Mouse (Mus musculus) myocyte (in vitro differentiated cells): Measurements from ENCODE around the gene Txndc17.

Source experiments
- CEBPB ChIP-seq: IDR thresholded peaks from 2 replicates; pipeline ENCODE4 v1.6.1; 2011; ENCODE audit warnings: mild to moderate bottlenecking, moderate library complexity; ENCODE audit not compliant: poor library complexity, insufficient read depth, severe bottlenecking
- E2F4 ChIP-seq: IDR thresholded peaks from one replicate; pipeline ENCODE4 v1.6.1; 2011; ENCODE audit warnings: mild to moderate bottlenecking, control low read depth, moderate library complexity; ENCODE audit not compliant: insufficient read depth
- MAX ChIP-seq: IDR thresholded peaks from one replicate; pipeline ENCODE4 v1.6.1; 2011; ENCODE audit warnings: low read depth, mild to moderate bottlenecking, control low read depth
- MYOD1 ChIP-seq, 3 experiments: IDR thresholded peaks; one replicate each; pipeline ENCODE4 v1.6.1; 2011; ENCODE audit warnings: control low read depth in 2 of 3, low read depth in 2 of 3, mild to moderate bottlenecking in 2 of 3, moderate library complexity in 1 of 3; ENCODE audit not compliant: insufficient read length in 2 of 3, control insufficient read depth in 1 of 3
- MYOG ChIP-seq, 3 experiments: IDR thresholded peaks; one replicate each; pipeline ENCODE4 v1.6.1; 2011; ENCODE audit warnings: control low read depth in 2 of 3, low read depth in 2 of 3, mild to moderate bottlenecking in 2 of 3; ENCODE audit not compliant: insufficient read length in 2 of 3, control insufficient read depth in 1 of 3, insufficient read depth in 1 of 3
- POLR2A ChIP-seq: IDR thresholded peaks from one replicate; pipeline ENCODE4 v1.6.1; 2011; ENCODE audit warnings: low read depth, mild to moderate bottlenecking, control low read depth, moderate library complexity; ENCODE audit not compliant: insufficient read length
- POLR2AphosphoS2 ChIP-seq: IDR thresholded peaks from one replicate; pipeline ENCODE4 v1.6.1; 2011; ENCODE audit warnings: low read depth, control low read depth; ENCODE audit not compliant: insufficient read length
- REST ChIP-seq: IDR thresholded peaks from one replicate; pipeline ENCODE4 v1.6.1; 2011; ENCODE audit warnings: mild to moderate bottlenecking, control low read depth, moderate library complexity; ENCODE audit not compliant: insufficient read depth, insufficient read length
- SRF ChIP-seq: IDR thresholded peaks from one replicate; pipeline ENCODE4 v1.6.1; 2011; ENCODE audit warnings: low read depth; ENCODE audit not compliant: control insufficient read depth, insufficient read length
- TCF12 ChIP-seq: IDR thresholded peaks from one replicate; pipeline ENCODE4 v1.6.1; 2011; ENCODE audit warnings: mild to moderate bottlenecking, control low read depth; ENCODE audit not compliant: poor library complexity, insufficient read depth, severe bottlenecking
- TCF3 ChIP-seq: IDR thresholded peaks from one replicate; pipeline ENCODE4 v1.6.1; 2011; ENCODE audit warnings: low read depth, control low read depth; ENCODE audit not compliant: insufficient read length
- USF1 ChIP-seq: IDR thresholded peaks from one replicate; pipeline ENCODE4 v1.6.1; 2011; ENCODE audit warnings: low read depth, mild to moderate bottlenecking, control low read depth, moderate library complexity

- TF ChIP-seq CEBPB, result no peak
- TF ChIP-seq TCF12, result no peak
- no peak for TF ChIP-seq TCF3
- TF ChIP-seq POLR2A, result no peak
- TF ChIP-seq REST, result no peak
- no peak for TF ChIP-seq MAX
- TF ChIP-seq USF1, result no peak
- TF ChIP-seq POLR2AphosphoS2, result no peak
- TF ChIP-seq MYOG (IDR thresholded peaks at IDR 0.05; ENCODE audit: control insufficient read depth in 1 of 3, insufficient read depth in 1 of 3, insufficient read length in 2 of 3, low read depth in 2 of 3), result no peak
- TF ChIP-seq E2F4, result no peak
- TF ChIP-seq MYOD1 (IDR thresholded peaks at IDR 0.05; ENCODE audit: control insufficient read depth in 1 of 3, insufficient read length in 2 of 3, low read depth in 2 of 3), result no peak
- TF ChIP-seq SRF, result no peak
Observed at GRCm38 (mm10) chr11:72207834-72208377, 559 bp downstream of the Txndc17 start.
